Mouse (Mus musculus) thymus, adult 2 months (tissue): ENCODE data around the gene Fam111a.

Source experiments
- CTCF ChIP-seq: fragments of 200-500 bp; IDR thresholded peaks from 2 replicates; pipeline ENCODE4 v1.5.1; 2012; ENCODE audit warnings: mild to moderate bottlenecking, control low read depth, low read length, moderate library complexity, borderline replicate concordance; ENCODE audit not compliant: control insufficient read depth, poor library complexity, insufficient read depth; ENCODE audit errors: extremely low read depth
- POLR2A ChIP-seq: fragments of 200-500 bp; IDR thresholded peaks from 2 replicates; pipeline ENCODE4 v1.6.1; 2012; ENCODE audit warnings: mild to moderate bottlenecking, low read length, control low read depth, moderate library complexity; ENCODE audit not compliant: control insufficient read depth, poor library complexity, insufficient read depth; ENCODE audit errors: extremely low read depth

- TF ChIP-seq POLR2A (no peak), CTCF (no peak)
Observed at GRCm38 (mm10) chr19:12595135-12595529, 49.6 kb downstream of the Fam111a start.
